Mouse (Mus musculus) kidney, adult 8-10 months (tissue): ENCODE results near the gene Astn1.
A peak's percentile ranks its signal among the peaks of the same experiment; 100 is the strongest.

Experiments used
- DNase-seq, 2 experiments: peaks; one replicate each; pipeline ENCODE4 v3.0.0; 2022

Gene Astn1

DNA sequence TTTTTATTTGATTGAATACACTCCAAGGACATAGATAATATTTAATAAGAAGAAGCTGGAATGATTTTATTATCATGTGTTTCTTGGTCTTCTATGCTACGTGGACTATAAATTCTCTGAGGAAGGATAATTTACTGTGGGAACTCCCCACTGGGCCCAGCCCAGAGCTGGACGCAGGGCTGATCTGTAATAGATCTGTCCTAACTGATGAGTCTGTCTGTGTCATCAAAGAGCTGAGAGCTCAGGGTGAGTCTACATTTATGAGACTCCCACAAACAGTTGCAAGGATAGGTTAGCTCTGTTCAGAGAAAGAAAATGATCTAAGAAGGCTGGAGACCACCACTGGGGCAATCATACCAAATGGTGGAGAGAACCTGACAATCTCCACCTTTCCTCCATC lies 271.4 kb downstream of the Astn1 start:
- DNase-seq: no peak

GRCm38 (mm10) chr1:158641306-158641705 lies 279.2 kb downstream of the Astn1 start:
- DNase-seq: no peak

DNA sequence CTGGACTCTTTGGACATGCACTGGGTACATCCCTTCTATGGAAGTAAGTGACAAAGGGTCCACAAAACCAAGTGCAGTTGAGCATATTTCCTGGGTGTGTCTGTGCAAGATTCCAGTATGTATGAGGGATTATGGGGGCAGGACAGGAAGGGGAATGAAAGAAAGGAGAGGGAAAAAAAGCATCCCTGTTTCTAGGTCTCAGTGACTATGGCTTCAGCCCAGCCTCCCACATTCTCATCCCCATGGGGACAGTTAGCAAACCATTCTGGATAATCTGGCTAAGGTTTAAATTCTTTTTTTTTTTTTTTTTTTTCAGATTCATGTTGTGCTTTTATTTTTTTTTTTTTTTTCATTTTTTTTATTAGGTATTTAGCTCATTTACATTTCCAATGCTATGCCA lies 280.2 kb downstream of the Astn1 start:
- no peak for DNase-seq

DNA sequence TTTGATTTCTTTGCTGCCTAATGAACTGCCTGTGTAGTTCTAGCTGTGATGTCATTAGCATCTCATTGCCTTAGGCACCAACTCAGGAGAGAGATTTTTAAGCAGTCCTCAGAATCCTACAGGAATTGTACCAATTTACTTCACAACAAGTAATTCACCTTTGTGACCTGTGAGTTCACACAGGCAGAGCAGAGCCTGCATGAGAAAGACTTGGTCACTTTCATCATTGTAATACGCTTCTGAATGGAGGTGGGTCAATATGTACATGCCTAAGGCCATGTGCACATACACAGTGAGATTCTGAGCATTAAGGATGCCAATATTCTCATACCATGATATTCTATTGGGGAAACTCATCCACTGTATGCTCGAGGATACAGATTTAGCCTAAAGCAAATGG lies 290.7 kb downstream of the Astn1 start:
- DNase-seq: no peak

DNA sequence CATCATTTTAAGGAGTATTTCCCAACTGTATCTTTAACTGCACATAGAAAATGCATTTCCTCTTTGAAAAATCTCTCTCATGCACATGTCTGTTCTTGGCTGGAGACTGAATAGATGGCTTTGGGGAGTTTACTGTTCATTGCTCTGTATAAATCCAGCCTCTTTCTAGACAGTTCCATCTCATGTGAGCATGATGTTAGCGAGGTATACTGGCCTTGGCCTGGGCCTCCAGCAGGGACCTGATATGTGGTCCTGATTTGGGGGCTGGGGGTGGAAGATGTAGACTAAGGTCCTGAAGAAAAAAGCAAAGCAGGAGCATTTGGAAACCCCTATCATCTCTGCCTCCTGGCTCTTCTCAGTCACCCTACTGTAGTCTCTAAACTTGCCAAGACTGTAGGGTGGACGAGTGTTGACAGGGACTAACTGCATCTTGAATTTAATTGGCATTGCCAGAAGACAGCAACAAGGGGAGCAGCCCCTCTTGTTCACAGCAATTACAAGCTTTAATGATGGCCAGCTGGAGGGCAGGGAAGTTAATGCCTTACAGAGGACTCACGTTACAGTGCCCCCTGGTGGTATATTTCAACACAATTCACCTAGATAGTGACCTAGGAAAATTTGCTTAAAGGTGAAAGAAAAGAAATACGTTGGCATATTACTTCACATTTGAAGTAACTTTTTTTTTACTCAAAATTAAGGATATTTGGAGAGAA lies 291.9 kb downstream of the Astn1 start:
- DNase-seq: peak; percentile 11 to 29

DNA sequence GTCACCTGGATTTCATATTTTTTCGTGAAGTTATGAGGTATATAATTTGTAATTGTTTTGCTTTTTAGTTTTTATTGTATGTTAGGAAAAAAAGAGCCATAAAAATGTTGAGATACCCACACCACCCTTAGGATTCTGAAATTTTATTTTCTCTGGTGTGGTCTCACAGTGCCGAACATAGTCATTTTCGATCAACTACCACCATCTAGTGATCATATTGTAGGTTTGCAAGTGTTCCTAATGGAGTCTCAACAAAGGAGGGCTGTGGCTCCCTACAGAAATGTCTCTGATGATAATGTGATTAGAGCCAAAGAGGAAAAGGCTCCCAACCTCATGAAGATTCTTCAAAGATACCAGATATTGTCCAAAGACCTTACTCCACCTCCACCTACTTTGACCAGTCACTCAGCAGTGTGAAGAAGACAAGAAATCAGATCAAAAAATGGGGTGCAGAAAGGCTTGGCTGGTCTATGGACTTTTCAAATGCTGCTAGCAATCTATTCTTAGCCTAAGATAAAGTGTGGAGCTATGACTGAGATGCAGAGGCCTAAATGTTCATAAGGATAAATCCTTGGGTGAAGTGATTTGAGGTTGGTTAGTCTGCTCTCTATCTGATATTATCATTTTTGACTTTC lies 292.6 kb downstream of the Astn1 start:
- DNase-seq: no peak

DNA sequence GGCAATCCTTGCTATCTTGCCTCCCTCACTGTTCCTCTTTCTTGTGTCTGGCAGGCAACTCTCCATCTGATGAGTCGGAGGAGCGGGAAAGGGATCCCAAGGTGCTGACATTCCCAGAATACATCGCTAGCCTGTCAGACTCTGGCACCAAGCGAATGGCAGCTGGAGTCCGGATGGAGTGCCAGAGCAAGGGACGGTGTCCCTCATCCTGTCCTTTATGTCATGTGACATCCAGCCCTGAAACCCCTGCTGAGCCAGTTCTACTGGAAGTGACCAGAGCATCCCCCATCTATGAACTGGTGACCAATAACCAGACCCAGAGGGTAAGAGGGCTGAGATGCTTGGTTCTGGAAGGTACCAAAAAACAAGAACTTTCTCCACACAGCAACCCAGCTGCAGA lies 294.9 kb downstream of the Astn1 start:
- DNase-seq: no peak

DNA sequence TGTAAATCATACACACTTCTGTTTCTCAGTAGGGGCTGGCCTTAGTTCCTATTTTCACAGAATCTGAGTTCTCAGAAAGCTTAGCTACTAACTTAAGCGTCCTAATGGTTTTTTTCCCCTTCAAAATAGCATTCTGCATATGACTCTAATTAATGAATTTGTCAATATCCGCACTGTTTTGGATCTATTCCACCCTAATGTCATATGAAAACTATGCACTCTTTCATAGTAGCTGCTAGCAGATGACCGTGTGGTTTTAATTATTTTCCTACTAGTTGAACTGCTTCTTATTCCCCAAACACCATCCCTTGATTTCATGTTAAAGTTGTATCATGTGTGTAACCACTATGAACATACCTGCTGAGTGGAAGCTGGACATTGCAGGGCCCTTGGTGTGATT lies 303.9 kb downstream of the Astn1 start:
- no peak for DNase-seq

DNA sequence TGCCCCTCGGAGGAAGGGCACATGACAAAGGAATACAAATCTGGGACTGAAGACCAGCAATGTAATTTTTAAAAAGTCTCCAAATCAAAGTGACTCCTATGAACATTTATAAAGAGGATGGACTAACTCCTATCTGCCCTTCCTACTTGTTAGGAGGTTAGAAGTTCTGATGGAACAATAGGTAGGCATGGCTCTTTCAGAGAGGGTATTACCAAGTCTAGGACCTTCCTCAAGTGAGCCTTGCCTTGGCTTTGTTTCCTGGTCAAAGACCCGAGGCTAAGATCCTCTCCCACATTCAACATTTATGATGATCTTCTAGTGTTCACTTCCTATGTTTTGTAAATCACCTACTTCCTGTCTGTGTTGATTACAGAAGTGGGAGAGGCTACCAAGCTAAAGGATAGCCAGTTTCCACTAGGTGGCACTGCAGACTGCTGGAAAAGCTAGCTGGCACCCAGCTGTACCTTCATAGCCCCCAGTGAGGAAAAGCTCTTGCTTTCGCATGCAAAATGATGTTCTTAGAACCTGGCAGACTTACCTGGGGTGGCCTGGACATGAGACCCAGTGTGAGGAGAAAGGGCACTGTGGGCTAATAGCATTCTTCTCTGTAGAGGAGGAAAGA lies 308.0 kb downstream of the Astn1 start:
- DNase-seq: peak; percentile 5 to 53

DNA sequence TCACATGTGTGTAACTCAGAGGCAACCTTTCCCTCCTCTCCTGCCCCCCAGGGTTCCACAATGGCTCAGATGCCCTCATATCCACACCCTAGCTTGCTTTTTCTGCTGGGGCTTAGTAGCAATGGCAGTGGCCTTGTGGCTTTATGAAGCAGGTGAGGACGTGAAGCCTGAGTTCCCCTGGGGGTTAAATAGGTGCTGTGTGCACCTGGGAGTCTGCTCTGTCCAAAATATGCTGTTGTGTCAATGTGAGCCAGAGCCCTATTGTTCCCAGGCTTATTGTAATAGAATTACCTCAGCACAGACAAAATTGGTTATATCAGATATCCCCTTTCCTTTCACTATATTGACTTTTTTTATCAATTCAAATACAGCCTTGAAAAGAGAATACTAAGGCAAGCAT lies 325.7 kb downstream of the Astn1 start:
- DNase-seq: no peak

DNA sequence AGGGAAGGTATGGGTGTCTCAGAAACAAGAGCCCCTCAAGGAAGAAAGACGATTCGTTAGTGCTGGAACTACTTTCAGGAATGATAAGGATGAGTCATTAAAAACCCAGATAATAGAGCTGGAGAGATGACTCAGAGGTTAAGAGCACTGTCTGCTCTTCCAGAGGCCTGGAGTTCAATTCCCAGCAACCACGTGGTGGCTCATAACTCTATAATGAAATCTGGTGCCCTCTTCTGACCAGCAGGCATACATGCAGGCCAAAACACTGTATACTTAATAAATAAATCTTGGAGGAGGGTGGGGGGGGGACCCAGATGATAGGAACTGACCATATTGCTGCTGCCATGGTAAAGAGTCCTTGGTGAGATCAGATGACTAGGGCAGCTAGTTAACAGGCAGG lies 335.4 kb downstream of the Astn1 start:
- DNase-seq: no peak

- no peak for DNase-seq
Observed at GRCm38 (mm10) chr1:158697859-158698569, 335.9 kb downstream of the Astn1 start.

- no peak for DNase-seq
Observed at GRCm38 (mm10) chr1:158699276-158699675, 337.2 kb downstream of the Astn1 start.

DNA sequence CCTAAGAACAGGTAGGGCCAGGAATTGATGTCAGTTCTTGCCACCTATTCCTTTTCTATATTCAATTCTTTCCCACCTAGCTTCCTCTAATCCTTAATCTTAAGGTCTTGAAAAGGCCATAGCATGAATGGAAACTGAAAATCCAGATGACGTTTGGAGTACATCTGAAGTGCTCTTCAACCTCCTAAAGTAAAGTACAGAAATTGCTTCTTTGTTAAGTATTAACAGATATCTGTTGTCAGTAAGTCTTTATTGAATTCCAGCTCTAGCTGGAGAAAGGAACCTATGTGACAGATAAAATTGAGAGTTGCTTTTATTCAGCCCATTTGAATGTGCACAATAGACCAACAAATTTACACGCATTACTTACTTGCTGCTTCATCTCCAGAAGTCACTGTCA lies 338.1 kb downstream of the Astn1 start:
- DNase-seq: no peak

DNA sequence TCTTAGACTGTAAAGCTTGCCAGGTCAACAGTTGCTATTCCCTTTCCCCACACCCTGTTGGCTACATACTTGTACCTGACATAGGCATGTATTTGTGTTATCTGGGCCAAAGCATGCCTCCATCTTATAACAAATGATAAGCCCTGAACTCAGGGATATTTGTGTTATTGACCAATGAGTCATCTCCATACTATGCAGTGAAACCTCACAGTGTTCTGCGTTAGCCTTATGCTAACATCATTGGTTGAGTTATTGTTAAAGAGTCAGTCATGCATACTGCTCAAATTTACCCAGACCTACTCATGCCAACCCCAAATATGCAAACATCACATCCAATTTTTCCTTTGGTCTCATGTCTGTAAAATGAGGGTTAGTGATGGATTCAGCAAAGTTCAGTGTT lies 339.3 kb downstream of the Astn1 start:
- no peak for DNase-seq

- no peak for DNase-seq
Observed at GRCm38 (mm10) chr1:158713301-158714095, 351.4 kb downstream of the Astn1 start.

GRCm38 (mm10) chr1:158732868-158733496 lies 370.9 kb downstream of the Astn1 start:
- DNase-seq: no peak

DNA sequence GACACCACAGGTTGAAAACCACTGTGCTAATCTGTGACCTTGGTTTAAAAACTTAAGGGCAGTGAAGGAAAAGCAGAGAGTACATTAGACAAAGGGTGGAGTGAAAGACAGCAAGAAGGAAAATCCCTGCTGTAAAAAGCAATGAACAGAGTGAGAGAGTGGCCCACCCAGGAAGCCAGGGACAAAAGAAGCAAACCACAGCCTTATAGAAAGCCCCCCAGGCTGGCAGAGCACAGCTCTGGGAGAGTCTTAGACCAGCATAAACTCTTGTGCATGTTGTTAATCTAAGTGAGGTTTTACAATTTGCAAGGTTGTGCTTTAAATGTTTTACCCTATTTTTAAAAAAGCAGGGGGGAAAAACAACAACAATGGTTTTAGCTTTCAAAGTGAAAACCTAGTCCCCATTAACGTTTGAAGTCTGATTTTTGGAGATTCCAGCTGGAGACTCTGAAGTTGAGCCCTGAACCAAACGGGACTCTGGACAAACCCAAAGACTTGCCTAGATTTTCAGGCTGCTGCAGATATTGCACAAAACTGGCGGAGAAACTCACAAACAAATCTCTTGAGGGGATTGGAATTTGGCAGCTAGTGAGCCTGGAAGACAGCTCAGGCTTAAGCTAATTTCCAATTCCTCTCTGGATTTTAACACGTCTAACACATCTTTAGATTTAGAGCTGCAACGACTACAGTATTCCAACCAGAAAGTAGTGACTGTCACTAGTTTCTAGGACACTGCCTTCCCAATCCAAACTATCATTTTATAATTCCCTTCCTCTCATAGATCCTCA lies 377.3 kb downstream of the Astn1 start:
- DNase-seq: no peak

GRCm38 (mm10) chr1:158740161-158740766 lies 378.2 kb downstream of the Astn1 start:
- DNase-seq: no peak

DNA sequence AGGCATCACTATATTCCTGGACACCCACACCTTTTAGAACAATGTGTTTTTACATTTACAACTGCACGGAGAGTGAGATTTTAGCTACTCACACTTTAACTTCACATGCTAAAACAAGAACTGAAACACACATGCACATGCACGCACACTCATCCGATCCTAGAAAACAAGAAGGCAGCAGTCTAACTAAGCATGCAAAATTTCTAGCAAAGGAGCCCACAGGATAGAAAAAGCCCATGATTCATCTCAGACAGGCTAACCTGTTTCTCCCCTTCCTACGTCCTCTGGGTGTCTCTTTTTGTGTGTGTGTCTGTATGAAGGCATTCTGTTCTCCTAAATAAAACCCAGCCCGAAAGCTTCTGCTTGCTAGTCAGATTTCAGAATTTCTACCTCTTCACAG lies 378.9 kb downstream of the Astn1 start:
- DNase-seq: no peak
